Mouse (Mus musculus) midbrain, postnatal 0 days (tissue): ENCODE results near the gene Tenm4. TPM values are rescaled to one million over a fixed set of nuclear protein-coding genes. Genes with fewer than 3 reads are reported as not detected.

Experiments
- ATAC-seq: fragments of 200-750 bp; cut with Nextera tagmentation; 2 replicates; pipeline ENCODE4 v1.8.0; 2017; ENCODE audit warnings: moderate number of reproducible peaks, mild to moderate bottlenecking, moderate TSS enrichment, moderate library complexity; ENCODE audit not compliant: low FRiP score
- DNase-seq: peaks from one replicate; pipeline ENCODE4 v3.0.0-alpha.2; 2015; ENCODE audit warnings: low spot score
- H3K27ac ChIP-seq: fragments of 300-500 bp; sonication (generic); 2 replicates; pipeline ENCODE4 v1.5.1; 2014; ENCODE audit warnings: low read depth, mild to moderate bottlenecking, low read length, mixed read lengths
- H3K27me3 ChIP-seq: fragments of 300-500 bp; sonication (generic); 2 replicates; pipeline ENCODE4 v1.6.1; 2014; ENCODE audit warnings: low read length, control low read depth, mixed read lengths; ENCODE audit not compliant: insufficient read depth
- H3K36me3 ChIP-seq: fragments of 300-500 bp; sonication (generic); 2 replicates; pipeline ENCODE4 v1.6.1; 2014; ENCODE audit warnings: low read length, control low read depth, mixed read lengths; ENCODE audit not compliant: insufficient read depth
- H3K4me1 ChIP-seq: fragments of 300-500 bp; sonication (generic); 2 replicates; pipeline ENCODE4 v1.6.1; 2014; ENCODE audit warnings: mild to moderate bottlenecking, control low read depth, antibody characterized with exemption, low read length, mixed read lengths; ENCODE audit not compliant: insufficient read depth
- H3K4me2 ChIP-seq: fragments of 300-500 bp; sonication (generic); 2 replicates; pipeline ENCODE4 v1.6.1; 2014; ENCODE audit warnings: low read depth, mild to moderate bottlenecking, low read length, mixed read lengths; ENCODE audit not compliant: poor library complexity, severe bottlenecking
- H3K4me3 ChIP-seq: fragments of 300-500 bp; sonication (generic); 2 replicates; pipeline ENCODE4 v1.5.1; 2014; ENCODE audit warnings: low read depth, mild to moderate bottlenecking, low read length, moderate library complexity
- H3K9ac ChIP-seq: fragments of 300-500 bp; sonication (generic); replicated peaks from 2 replicates; pipeline ENCODE4 v1.6.1; 2014; ENCODE audit warnings: mild to moderate bottlenecking, low read length, moderate library complexity, mixed read lengths; ENCODE audit not compliant: poor library complexity, severe bottlenecking
- H3K9me3 ChIP-seq: fragments of 300-500 bp; sonication (generic); 2 replicates; pipeline ENCODE4 v1.6.1; 2016; ENCODE audit warnings: low read length, control low read depth
- CTCF ChIP-seq: IDR thresholded peaks from 2 replicates; pipeline ENCODE4 v1.5.1; 2016; ENCODE audit warnings: antibody characterized with exemption, mild to moderate bottlenecking
- WGBS: fragments of 180-500 bp; shearing (Covaris S2); extraction: QIAGEN DNeasy Blood & Tissue Kit; methylation state at CpG from one replicate; pipeline ENCODE4 v1.1.7; 2014; 5-methylcytosine and 5-hydroxymethylcytosine counted together
- polyA plus RNA-seq: library from polyadenylated mRNA; unstranded; fragments of >200 nt; fragmentation: Nextera tagmentation; extraction: Ambion mirVana; gene quantifications from 2 replicates; pipeline ENCODE4 v1.2.1, GENCODE M21; 2015
- total RNA-seq: library from RNA; depleted of rRNA; stranded (reverse); fragments of >200 nt; gene quantifications from 2 replicates; pipeline ENCODE4 v1.2.3, GENCODE M21; 2014

Tenm4 gene
- total and polyA plus RNA-seq, 2 experiments from 2014 or later = 35.9 to 56.0 TPM

DNA sequence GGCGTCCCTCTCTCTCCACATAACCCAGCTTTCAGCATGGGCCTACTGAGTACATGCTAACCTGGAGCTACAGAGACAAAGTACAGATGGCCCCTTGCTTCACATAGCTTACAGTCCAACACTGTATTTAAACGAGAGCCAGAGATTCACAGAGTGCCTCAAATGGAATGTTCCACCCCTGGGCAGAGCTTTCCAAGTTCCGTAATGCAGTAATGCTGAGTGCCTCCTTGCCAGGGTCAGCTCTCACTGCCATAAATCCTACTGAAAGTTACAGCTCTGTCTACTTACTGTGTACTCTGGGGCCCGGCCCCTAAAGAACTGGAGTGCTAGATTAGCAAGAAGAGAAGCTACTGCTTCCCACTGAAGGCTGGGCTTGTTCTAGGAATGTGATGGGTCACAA lies 23.6 kb upstream of the Tenm4 start:
- Histone ChIP-seq H3K9ac (no peak overlapping the region), H3K4me1 (no peaks in the 10 kb centered on the region), H3K27me3 (no peaks in the 10 kb centered on the region), H3K9me3 (no peaks in the 10 kb centered on the region), H3K36me3 (no peaks in the 10 kb centered on the region), H3K4me3 (no peak overlapping the region), H3K4me2 (no peak overlapping the region), H3K27ac (no peak overlapping the region)
- DNase-seq = no peak
- 93% methylated on average over 4 of the region's 4 CpGs for WGBS
- no peak for TF ChIP-seq CTCF
- ATAC-seq = no peak

DNA sequence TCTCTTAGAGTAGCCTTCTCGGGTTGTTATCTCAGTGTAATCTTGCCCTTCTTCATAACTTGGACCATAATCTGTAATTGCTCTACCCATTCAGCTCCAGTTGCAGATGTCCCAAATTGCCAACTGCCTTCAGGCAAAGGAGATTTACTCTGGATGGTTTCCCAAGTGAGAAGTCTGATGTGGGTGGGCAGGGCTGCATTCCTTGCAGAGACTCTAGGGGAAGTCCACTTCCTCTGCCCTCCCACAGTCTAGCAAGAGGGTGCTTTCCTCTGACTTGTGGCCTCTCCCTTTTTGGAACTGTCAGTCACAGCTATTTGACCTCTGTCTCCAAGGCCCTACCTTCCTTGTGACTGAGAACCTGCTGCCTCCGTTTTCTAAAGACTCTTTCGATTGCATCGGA lies 22.9 kb upstream of the Tenm4 start:
- DNase-seq = no peak
- H3K4me3 ChIP-seq = no peak overlapping the region
- WGBS = 79% methylated on average over 4 of the region's 4 CpGs
- H3K36me3 ChIP-seq = no peaks in the 10 kb centered on the region
- H3K27ac ChIP-seq = no peak overlapping the region
- H3K9ac ChIP-seq = no peak overlapping the region
- ATAC-seq = no peak
- no peaks in the 10 kb centered on the region for H3K27me3 ChIP-seq
- H3K9me3 ChIP-seq = no peaks in the 10 kb centered on the region
- no peak overlapping the region for H3K4me2 ChIP-seq
- no peak for TF ChIP-seq CTCF
- no peaks in the 10 kb centered on the region for H3K4me1 ChIP-seq

DNA sequence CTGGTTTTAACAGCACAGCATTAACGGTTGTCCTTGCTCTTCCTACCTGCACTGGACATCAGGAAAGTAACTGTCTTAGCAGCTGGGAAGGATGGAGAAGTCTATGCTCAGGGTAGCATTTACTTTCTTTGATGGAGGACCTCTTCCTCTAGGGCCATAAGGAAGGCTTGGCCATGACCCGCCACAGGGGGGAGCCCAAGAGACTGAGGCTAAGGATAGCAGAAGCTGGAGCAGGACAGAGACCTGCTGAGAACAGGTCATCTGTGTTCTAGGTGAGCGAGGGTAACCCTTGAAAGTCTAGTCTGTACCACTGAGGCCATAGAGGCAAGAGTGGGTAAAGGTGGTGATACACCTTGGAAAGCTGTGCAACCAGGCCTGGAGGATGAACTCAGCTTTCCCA lies 19.8 kb upstream of the Tenm4 start:
- DNase-seq = no peak
- H3K4me1 ChIP-seq = no peaks in the 10 kb centered on the region

DNA sequence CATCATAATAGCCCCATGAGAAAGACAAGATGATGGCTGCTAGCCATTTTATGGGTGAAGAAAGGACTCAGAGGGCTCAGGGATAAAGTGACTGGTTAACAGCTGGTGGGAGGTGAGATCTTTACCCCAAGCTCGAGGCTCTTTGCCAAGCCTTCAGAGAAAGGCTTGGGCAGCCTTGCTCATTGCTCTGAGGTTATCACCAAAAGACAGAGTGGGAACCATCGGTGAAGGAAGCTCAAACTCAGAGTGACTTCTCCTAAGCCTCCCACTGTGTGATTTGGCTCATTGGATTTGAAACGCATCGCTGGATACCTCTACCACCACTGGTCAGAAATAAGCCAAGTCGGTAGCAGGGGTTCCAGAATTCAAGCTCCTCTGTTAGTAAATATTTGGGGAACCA lies 19.1 kb upstream of the Tenm4 start:
- Histone ChIP-seq H3K27ac (no peak overlapping the region), H3K4me2 (no peak overlapping the region)
- DNase-seq = no peak

More for the DNA sequence above, 19.8 kb upstream of the Tenm4 start:
- H3K4me3 ChIP-seq = no peak overlapping the region
- no peaks in the 10 kb centered on the region for H3K36me3 ChIP-seq
- no peaks in the 10 kb centered on the region for H3K9me3 ChIP-seq
- peak; percentile 57 for TF ChIP-seq CTCF
- ATAC-seq = no peak
- H3K27me3 ChIP-seq = no peaks in the 10 kb centered on the region
- no peak overlapping the region for H3K9ac ChIP-seq
- H3K4me2 ChIP-seq = no peak overlapping the region
- 56% methylated on average over 3 of the region's 3 CpGs for WGBS
- H3K27ac ChIP-seq = no peak overlapping the region

DNA sequence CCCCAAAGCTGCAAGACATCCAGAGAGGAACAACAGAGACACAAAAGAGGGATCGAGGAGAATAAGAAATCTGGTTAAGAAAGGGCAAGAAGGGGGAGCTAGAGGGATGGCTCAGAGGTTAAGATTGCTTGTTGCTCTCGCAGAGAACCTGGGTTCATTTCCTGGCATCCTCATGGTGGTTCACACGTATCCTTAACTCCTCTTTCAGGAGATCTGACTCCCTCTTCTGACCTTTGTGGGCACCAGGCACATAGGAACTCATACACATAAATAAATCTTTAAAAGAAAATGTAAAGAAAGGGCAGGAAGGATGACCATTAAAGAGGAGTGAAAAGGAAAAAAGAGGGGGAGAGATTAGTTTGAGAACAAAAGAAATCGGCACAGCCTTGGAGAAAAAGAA lies 18.6 kb upstream of the Tenm4 start:
- no peaks in the 10 kb centered on the region for H3K36me3 ChIP-seq
- no peak for DNase-seq
- no peaks in the 10 kb centered on the region for H3K27me3 ChIP-seq
- TF ChIP-seq CTCF = 0 out of 2 replicates have a peak, but pooled peaks have one; percentile 4
- H3K9ac ChIP-seq = no peak overlapping the region
- H3K9me3 ChIP-seq = no peaks in the 10 kb centered on the region
- no peak overlapping the region for H3K27ac ChIP-seq
- H3K4me1 ChIP-seq = no peaks in the 10 kb centered on the region
- WGBS = 9% methylated on average over 4 of the region's 4 CpGs
- peak overlapping the region; percentile 26; the same call in 1 of the 2 replicates for H3K4me3 ChIP-seq
- H3K4me2 ChIP-seq = peak overlapping the region; percentile 48
- no peak for ATAC-seq

More for the DNA sequence above, 19.1 kb upstream of the Tenm4 start:
- WGBS = 14% methylated on average over 5 of the region's 5 CpGs
- ATAC-seq = no peak
- Histone ChIP-seq H3K27me3 (no peaks in the 10 kb centered on the region), H3K4me3 (no peak overlapping the region), H3K4me1 (no peaks in the 10 kb centered on the region), H3K9ac (no peak overlapping the region), H3K36me3 (no peaks in the 10 kb centered on the region), H3K9me3 (no peaks in the 10 kb centered on the region)
- TF ChIP-seq CTCF = no peak

DNA sequence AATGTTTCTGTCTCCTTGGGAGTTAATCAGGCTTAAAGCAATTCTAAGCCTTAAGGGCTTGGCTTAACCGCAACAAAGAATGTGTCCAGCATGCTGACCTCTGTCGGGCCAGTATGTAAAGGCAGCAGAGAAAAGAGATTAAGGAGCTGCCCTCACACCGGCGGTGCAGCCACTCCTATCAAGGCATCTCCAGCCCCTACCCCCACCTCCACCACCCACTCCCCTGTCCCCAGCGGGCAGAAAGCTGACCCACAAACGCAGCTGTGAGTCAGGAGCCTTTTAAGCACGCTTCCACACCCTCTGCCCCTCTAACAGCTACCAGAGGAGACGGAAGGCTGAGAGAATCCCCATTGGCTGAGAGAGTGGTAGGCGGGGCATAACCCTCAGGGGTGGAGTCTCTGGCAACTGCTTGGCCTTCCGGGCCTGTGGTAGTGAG lies 18.1 kb upstream of the Tenm4 start:
- no peak overlapping the region for H3K27ac ChIP-seq
- H3K9me3 ChIP-seq = no peaks in the 10 kb centered on the region
- peak; percentile 69 for DNase-seq
- TF ChIP-seq CTCF = peak; percentile 55
- H3K4me3 ChIP-seq = peak overlapping the region; percentile 26
- no peaks in the 10 kb centered on the region for H3K36me3 ChIP-seq
- no peaks in the 10 kb centered on the region for H3K4me1 ChIP-seq
- WGBS = 3% methylated on average over 10 of the region's 10 CpGs
- peak overlapping the region; percentile 48 for H3K4me2 ChIP-seq
- ATAC-seq = peak; percentile 84
- no peak overlapping the region; the same call in 1 of the 2 replicates for H3K9ac ChIP-seq
- no peaks in the 10 kb centered on the region for H3K27me3 ChIP-seq
